Mouse (Mus musculus): Measurements from ENCODE around the gene Notch3.

Gene Notch3

DNA sequence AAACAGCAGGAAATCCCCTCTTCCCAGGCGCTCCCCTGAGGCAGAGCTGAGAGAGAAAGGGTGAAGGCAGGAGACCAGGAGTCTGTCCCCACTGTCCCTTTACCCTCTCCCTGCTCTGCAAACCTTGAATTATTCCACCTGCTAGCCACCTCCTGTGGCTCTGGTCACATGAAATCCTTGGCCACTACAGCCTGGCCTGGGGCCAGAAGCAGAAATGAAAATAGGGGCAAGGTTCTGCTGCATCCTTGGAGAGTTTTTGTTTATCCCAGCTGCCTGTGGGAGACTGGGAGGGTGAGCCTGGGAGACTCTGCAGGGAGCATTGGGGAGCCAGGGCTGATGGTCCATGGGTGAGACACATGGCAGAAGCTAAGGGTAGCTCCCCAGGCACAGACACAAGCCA, 69.0 kb downstream of the Notch3 start:
- no peak for DNase-seq (ENCODE audit: low read depth, low spot score)

GRCm38 (mm10) chr17:32092895-32093294, 73.8 kb downstream of the Notch3 start:
- DNase-seq (ENCODE audit: low read depth, low spot score) = no peak

DNA sequence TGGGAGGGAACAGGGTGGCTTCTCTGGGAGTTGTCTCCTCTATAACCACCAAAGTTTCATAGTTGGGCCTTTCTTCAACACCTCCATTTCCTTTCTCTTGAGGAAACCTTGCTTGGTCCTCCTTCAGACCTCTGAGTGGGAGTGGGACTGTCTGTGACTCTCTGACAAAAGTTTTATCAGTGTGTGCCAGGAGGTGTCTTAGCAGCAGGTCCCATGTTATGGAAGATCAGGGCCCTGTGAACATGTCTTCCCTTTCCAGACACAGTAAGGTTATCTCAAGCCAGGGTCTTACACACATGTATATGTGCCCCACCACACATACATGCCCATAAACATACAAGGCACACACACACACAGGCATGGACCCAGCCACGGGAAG, 74.4 kb downstream of the Notch3 start:
- no peak for DNase-seq (ENCODE audit: low read depth, low spot score)

GRCm38 (mm10) chr17:32091364-32092240, 75.0 kb downstream of the Notch3 start:
- DNase-seq (ENCODE audit: low read depth, low spot score) = peak; percentile 86

GRCm38 (mm10) chr17:32091032-32091363, 75.7 kb downstream of the Notch3 start:
- no peak for DNase-seq (ENCODE audit: low read depth, low spot score)

- no peak for DNase-seq (ENCODE audit: low read depth, low spot score)
Measured at GRCm38 (mm10) chr17:32087069-32087468, 79.6 kb downstream of the Notch3 start.

GRCm38 (mm10) chr17:32083351-32083750, 83.3 kb downstream of the Notch3 start:
- no peak for DNase-seq (ENCODE audit: low read depth, low spot score)

- DNase-seq (ENCODE audit: low read depth, low spot score) = peak; percentile 58
Measured at GRCm38 (mm10) chr17:32075164-32075563, 91.5 kb downstream of the Notch3 start.

- DNase-seq (ENCODE audit: low read depth, low spot score) = no peak
Measured at GRCm38 (mm10) chr17:32074658-32075057, 92.0 kb downstream of the Notch3 start.

- peak; percentile 79 for DNase-seq (ENCODE audit: low read depth, low spot score)
Measured at GRCm38 (mm10) chr17:32073359-32073758, 93.3 kb downstream of the Notch3 start.

Data from mesoderm, embryonic 11.5 days (tissue).